Mouse (Mus musculus) cerebral cortex, adult 2 months (tissue): ENCODE data around the gene Pla2g1b.

Experiments used
- WGBS: fragments of 180-500 bp; shearing (Covaris S2); methylation state at CpG from one replicate; pipeline ENCODE4 v1.1.7; 2018; 5-methylcytosine and 5-hydroxymethylcytosine counted together

Gene Pla2g1b

DNA sequence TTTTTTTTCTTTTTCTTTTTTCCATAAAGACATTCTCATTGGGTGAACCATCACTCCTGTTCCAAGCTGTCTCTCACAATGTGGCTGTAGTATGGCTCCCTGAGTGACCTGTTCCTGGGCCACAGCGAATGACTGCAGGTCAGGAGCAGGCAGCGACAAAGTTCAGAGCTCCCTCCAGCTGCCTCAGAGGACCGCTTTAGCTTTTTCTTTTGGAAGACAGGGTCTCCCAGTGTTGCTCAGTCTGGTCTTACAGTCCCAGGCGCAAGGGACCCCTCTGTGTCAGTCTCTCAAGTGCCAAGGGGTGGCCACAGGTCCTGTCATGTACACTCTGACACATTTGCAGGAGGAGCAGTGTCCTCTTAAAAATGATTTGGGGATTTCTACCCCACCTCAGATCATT is 56.5 kb downstream of the Pla2g1b start:
- WGBS, result 87% methylated on average over 4 of the region's 4 CpGs

DNA sequence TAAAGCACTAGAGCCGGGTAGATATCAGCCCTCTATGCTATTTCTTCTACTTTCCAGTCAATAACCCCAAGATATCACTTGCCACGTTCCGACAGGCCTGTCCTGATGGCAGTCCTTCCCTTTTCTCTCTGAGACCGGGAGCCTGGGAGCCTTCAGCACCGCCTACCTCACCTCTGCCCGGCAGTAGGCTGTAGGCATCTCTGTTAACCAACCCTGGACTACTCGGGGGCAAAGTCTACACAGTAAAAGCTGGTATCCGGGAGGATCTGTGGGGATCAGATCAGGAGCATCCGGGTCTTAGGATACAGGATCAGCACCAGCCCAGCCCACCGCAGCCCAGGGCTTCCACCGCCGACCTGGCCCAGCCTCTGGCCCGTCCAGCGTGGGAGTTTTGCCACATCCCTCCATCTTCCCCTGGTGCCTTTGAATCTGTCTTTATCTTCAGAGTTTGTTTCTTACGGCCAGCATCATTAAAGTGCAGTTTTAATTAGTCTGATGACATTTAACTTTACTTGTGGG is 57.0 kb downstream of the Pla2g1b start:
- 78% methylated on average over 15 of the region's 15 CpGs for WGBS

DNA sequence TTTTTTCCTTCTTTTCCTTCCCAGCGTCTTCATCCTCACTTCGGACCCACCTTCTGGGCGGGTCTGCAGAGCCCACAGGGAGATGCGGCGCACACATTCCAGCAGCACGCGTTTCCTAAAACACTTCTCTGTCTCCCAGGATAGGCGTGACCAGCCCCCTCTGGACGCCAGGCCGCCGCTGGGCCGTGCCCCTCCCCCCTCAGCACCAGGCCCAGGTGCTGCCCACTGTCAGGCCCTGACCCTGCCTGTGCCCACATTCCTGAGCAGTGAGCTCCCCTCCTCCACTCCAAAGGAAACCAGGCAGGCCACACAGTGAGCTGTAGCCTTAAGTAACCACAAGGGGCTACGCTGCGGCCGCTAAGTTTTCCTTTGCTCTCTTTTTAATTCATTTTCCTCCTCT is 57.9 kb downstream of the Pla2g1b start:
- WGBS, result 56% methylated on average over 15 of the region's 15 CpGs
